Mouse (Mus musculus) 3134 (cell line): Measurements from ENCODE around the gene Vangl1.

Experiments
- DNase-seq: peaks from one replicate; pipeline ENCODE4 v3.0.0-alpha.2; 2011; ENCODE audit warnings: low spot score; ENCODE audit not compliant: insufficient read length; ENCODE audit errors: extremely low read depth

The Vangl1 gene

GRCm38 (mm10) chr3:102199226-102199625 is 5.3 kb downstream of the Vangl1 start:
- no peak for DNase-seq

DNA sequence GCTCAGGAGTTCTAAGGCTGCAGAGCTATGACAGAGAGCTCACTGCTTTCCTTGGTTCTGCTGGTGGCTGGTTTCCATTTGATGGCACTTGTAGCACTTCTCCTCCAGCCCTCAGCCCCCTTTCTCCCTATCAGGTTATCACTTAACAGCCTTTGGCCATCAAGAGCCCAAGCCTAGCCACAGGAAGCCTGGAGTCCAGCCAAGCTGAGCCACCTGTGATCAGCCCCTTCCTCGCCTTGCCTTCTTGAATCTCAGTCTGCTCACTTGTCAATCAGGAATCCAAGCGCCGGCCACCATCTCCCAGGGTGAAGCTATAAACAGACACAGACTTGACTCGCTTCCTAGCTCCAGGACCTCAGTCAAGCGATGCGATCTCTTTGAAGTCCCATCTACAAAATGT is 6.0 kb downstream of the Vangl1 start:
- DNase-seq, result no peak

DNA sequence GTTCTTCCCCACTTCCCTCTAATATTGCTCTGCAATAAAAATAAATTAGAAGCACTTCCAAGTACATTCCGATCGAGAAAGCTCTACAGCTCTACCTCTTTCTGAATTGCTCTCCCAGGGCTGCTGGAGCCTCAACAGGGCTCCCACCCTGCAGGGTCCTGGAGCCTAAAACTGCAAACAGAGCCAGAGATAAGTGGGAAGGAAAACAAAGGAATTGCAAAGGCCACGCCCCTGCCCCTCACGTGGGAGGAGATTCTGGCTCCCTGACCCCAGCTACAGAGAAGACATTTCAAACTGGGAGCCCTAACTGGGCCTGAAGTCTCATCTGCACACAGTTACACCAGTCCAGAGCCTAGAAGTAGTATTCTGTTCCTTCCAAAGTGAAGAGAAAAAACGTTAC is 6.7 kb downstream of the Vangl1 start:
- no peak for DNase-seq

GRCm38 (mm10) chr3:102197152-102197551 is 7.3 kb downstream of the Vangl1 start:
- DNase-seq, result no peak

- DNase-seq, result no peak
These were observed 8.3 kb downstream of the Vangl1 start for GRCm38 (mm10) chr3:102196166-102196565.

DNA sequence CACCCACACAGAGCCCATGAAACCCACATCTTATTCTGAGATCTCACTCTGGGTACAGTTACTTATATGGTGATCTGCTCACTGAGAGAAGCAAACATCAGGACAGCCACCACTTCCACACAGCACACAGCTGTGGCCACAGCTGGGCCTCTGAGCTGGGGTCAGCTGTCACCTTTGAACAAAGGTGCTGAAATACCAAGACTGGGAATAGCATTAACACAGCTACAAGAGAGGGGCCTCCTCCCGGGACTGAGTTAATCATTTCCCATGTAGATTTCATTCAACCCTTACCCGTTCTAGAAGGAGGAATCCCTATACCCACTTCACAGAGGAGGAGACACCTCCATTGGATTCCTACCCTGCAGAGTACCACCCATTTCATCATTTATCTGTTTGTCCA is 8.7 kb downstream of the Vangl1 start:
- DNase-seq, result no peak

DNA sequence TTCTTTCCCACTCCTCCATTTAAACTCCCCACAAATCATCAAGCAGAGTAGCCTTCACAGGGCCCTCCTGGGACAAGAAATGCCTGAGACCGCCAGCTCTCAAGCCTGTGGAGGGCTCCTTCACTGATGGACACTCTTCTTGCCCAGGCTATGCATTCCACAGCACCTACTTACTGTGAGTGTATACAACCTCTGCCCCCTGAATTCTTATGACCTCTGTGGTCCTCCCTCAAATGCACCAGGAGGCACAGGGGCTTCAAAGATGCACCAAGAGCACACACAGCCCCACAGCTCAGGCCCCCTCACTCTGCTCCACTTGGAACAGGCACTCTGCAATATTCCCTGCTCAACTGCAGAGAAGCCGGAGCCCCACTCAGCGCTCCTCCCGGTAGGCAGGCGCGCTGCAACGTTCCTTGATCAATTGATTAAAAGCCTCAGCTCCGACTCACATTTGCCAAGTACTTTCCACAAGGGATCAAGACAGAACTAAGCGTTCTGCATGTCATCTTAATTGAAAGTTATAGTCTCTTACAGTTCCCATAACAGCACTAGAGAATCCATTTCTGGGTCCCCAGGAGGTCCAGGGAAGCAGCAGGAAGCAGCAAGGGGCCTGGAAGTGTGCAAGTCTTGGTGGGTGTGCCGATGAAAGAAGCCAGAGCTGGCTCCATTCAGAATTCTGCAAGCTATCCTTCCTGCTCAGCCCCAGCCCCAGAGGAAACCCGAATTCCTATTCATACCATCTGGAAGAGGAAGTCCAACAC is 10.0 kb downstream of the Vangl1 start:
- no peak for DNase-seq

DNA sequence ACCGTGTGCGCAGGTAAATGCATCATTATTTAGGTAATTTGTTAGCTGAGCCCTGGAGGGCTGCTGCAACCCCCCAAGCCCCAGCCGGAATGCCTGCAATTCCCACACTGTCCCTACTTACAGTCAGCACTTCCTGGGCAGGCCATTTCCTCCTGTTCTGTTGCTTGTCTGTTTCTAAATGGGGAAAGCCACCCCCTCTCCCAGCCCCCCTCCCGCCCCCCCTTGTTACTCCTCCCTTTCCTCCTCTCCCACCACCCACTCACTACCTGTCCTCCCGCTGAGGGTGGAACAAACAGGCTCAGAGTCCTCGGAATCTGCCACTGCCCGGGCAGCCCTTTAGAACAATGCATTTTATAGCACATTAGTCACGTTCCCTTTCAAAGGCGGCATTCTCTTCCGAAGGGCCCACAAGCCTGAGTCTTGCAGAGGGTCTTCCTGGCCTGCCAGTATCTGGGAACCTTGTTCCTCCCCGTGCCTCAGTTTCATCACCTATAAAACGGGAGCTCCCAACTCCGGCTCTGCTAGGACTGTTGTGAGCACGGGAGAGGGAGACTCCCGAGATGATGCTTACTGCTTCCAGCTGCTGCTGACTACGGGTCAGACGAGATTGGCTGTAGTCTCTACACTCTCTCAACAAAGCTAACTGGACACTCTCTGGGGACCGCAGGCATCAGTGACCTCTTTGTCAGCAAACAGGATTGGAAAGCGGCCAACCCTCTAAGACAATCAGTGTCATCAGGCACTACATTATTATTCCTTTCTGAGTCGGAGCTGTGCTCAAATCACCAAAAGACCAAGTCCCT is 10.8 kb downstream of the Vangl1 start:
- no peak for DNase-seq

DNA sequence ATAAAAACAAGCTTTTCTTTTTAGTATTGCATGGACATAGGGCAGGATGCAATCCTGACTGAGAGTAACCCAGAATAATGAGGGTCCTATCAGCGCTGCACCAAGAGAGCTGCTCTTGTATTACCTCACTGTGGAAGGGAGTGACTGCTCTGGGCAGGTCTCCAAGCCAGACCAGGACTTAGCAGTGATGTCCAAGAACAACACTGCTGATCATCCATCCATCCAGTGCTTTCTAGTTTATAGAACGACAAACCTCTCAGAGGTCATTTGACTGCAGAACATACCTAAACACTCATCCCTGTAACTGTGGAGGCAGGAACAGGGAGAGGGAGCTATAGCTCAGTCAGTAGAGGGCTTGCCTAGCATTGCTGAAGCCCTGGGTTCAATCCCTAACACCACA is 11.9 kb downstream of the Vangl1 start:
- no peak for DNase-seq

- no peak for DNase-seq
These were observed 12.9 kb downstream of the Vangl1 start for GRCm38 (mm10) chr3:102191575-102191974.

DNA sequence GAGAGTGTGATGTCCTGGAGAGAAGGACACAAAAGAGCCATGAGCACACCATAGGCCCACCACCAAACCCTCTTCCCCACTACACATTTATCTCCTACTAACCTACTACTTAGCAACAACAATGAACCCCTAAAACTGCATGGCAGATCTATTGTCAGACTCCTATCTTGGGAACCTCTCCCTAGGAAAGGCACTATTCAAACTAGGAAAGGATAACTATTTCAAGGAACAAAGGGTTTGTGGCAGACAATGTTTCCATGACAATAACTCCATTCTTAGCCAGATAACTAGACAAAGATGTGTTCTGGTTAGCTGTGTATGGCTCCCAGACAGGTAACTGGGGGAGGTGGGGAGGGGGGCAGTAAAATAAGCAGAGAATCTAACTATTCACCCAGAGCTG is 13.9 kb downstream of the Vangl1 start:
- no peak for DNase-seq

DNA sequence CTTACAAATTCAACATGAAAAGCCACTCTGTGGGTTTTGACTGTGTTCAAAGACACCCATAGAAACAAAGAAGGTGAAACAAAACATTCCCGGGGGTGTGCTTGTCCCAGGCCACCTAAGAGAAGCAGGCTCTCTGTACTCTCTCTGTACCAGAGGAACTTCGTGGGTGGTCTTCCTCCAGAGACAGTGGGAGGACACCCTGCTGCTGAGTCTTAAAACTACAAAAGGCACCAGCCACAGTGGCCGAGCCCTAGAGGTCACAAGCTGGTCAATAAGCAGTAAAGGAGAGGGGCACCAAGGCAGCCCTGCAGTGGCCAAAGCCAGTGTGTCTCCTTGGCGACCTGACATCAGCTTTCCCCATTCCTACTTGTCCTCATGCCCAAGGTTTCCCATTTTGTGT is 14.5 kb downstream of the Vangl1 start:
- no peak for DNase-seq

- no peak for DNase-seq
These were observed 15.5 kb downstream of the Vangl1 start for GRCm38 (mm10) chr3:102188972-102189371.

- no peak for DNase-seq
These were observed 17.1 kb downstream of the Vangl1 start for GRCm38 (mm10) chr3:102187401-102187800.

DNA sequence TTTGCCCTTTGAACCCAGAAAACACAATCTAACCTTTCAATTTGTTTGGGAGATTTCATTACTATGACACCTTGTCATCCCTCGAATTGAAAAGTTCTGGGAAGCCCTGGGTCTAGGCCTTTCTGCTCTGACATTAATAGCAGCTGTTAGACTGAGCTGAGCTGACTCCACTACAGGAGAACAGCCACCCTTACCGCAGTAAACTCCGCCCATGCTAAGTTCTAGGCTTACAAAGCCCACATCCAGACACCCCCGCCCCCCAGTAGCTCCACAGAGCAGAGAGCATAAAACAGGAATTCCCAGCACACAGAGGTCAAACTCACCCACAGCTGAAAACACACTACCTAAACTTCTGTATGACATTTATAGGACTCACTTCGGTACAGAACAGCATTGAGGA is 19.8 kb downstream of the Vangl1 start:
- no peak for DNase-seq

- no peak for DNase-seq
These were observed 21.9 kb downstream of the Vangl1 start for GRCm38 (mm10) chr3:102182601-102183000.

DNA sequence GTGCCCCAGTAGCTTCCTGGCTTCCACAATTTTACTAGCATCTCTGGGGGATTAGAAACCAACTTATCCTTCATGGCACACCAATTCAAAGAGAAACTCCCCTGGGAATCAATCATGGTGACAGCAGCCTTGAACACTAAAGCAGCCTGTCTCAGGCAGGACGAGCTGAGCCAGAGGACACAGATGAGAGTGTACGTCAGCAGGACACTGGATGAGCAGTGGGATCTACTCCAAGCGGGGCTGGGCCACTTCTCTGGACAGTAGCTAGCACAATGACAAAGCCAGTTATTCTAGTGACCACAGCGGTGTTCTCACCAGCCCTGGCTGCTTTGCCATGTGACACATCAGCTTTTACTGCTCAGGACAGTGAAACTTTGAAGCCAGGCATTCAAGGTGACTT is 23.3 kb downstream of the Vangl1 start:
- no peak for DNase-seq

- DNase-seq, result no peak
These were observed 23.7 kb downstream of the Vangl1 start for GRCm38 (mm10) chr3:102180746-102181145.

- no peak for DNase-seq
These were observed 24.6 kb downstream of the Vangl1 start for GRCm38 (mm10) chr3:102179869-102180268.

- no peak for DNase-seq
These were observed 26.5 kb downstream of the Vangl1 start for GRCm38 (mm10) chr3:102177837-102178615.

- DNase-seq, result no peak
These were observed 28.4 kb downstream of the Vangl1 start for GRCm38 (mm10) chr3:102176116-102176515.
